Mouse (Mus musculus) neural tube, embryonic 15.5 days (tissue): ENCODE data around the gene Bicdl1. TPM values are rescaled to one million over a fixed set of nuclear protein-coding genes. Genes with fewer than 3 reads are reported as not detected.

Experiments used
- ATAC-seq: fragments of 200-750 bp; cut with Nextera tagmentation; 2 replicates; pipeline ENCODE4 v1.8.0; 2017; ENCODE audit warnings: mild to moderate bottlenecking, moderate TSS enrichment, moderate library complexity; ENCODE audit not compliant: low FRiP score
- H3K27ac ChIP-seq: fragments of 300-500 bp; sonication (generic); replicated peaks from 2 replicates; pipeline ENCODE4 v1.5.1; 2015; ENCODE audit warnings: mild to moderate bottlenecking, inconsistent platforms
- H3K27me3 ChIP-seq: fragments of 300-500 bp; sonication (generic); replicated peaks from 2 replicates; pipeline ENCODE4 v1.6.1; 2015; ENCODE audit warnings: inconsistent platforms
- H3K36me3 ChIP-seq: fragments of 300-500 bp; sonication (generic); 2 replicates; pipeline ENCODE4 v1.6.1; 2015; ENCODE audit warnings: inconsistent platforms
- H3K4me1 ChIP-seq: fragments of 300-500 bp; sonication (generic); 2 replicates; pipeline ENCODE4 v1.6.1; 2015; ENCODE audit warnings: inconsistent platforms
- H3K4me2 ChIP-seq: fragments of 300-500 bp; sonication (generic); 2 replicates; pipeline ENCODE4 v1.6.1; 2015; ENCODE audit warnings: inconsistent platforms, mild to moderate bottlenecking, moderate library complexity
- H3K4me3 ChIP-seq: fragments of 300-500 bp; sonication (generic); replicated peaks from 2 replicates; pipeline ENCODE4 v1.5.1; 2015; ENCODE audit warnings: mild to moderate bottlenecking, inconsistent platforms
- H3K9ac ChIP-seq: fragments of 300-500 bp; sonication (generic); replicated peaks from 2 replicates; pipeline ENCODE4 v1.6.1; 2015; ENCODE audit warnings: mild to moderate bottlenecking, inconsistent platforms
- H3K9me3 ChIP-seq: fragments of 300-500 bp; sonication (generic); replicated peaks from 2 replicates; pipeline ENCODE4 v1.6.1; 2016; ENCODE audit warnings: inconsistent platforms
- WGBS: fragments of 180-500 bp; shearing (Covaris S2); methylation state at CpG from one replicate; pipeline ENCODE4 v1.1.7; 2015; ENCODE audit warnings: mixed read lengths; 5-methylcytosine and 5-hydroxymethylcytosine counted together
- polyA plus RNA-seq: library from polyadenylated mRNA; unstranded; fragments of >200 nt; fragmentation: Nextera tagmentation; extraction: Ambion mirVana; gene quantifications from 2 replicates; pipeline ENCODE4 v1.2.1, GENCODE M21; 2015

The Bicdl1 gene
- polyA plus RNA-seq, 1 experiment from 2014 or later: 44.0 TPM

- peaks cover 80% of the 10 kb centered on the region for H3K36me3 ChIP-seq
- ATAC-seq: no peak
Observed at GRCm38 (mm10) chr5:115644192-115644591, 87.2 kb downstream of the Bicdl1 start.

GRCm38 (mm10) chr5:115635536-115635935, 95.9 kb downstream of the Bicdl1 start:
- no peak overlapping the region for H3K27ac ChIP-seq
- H3K4me1 ChIP-seq: peaks cover 48% of the 10 kb centered on the region
- no peak overlapping the region for H3K4me2 ChIP-seq
- H3K9me3 ChIP-seq: no peaks in the 10 kb centered on the region
- H3K27me3 ChIP-seq: no peaks in the 10 kb centered on the region
- H3K36me3 ChIP-seq: peaks cover 23% of the 10 kb centered on the region
- no peak for ATAC-seq
- 75% methylated on average over 6 of the region's 6 CpGs for WGBS
- no peak overlapping the region for H3K4me3 ChIP-seq
- no peak overlapping the region for H3K9ac ChIP-seq

More at GRCm38 (mm10) chr5:115644192-115644591, 87.2 kb downstream of the Bicdl1 start:
- Histone ChIP-seq H3K27me3 (no peaks in the 10 kb centered on the region), H3K27ac (no peak overlapping the region), H3K9me3 (no peaks in the 10 kb centered on the region), H3K4me3 (no peak overlapping the region), H3K4me2 (no peak overlapping the region), H3K9ac (no peak overlapping the region), H3K4me1 (no peaks in the 10 kb centered on the region)
- WGBS: 87% methylated on average over 9 of the region's 9 CpGs

GRCm38 (mm10) chr5:115634046-115634445, 97.4 kb downstream of the Bicdl1 start:
- Histone ChIP-seq H3K9me3 (no peaks in the 10 kb centered on the region), H3K4me3 (no peak overlapping the region), H3K4me2 (peak overlapping the region; percentile 6; the same call in 1 of the 2 replicates), H3K27me3 (no peaks in the 10 kb centered on the region), H3K4me1 (peaks cover 51% of the 10 kb centered on the region), H3K27ac (no peak overlapping the region), H3K9ac (no peak overlapping the region), H3K36me3 (peaks cover 8% of the 10 kb centered on the region)
- no peak for ATAC-seq
- 92% methylated on average over 8 of the region's 8 CpGs for WGBS

GRCm38 (mm10) chr5:115633060-115633459, 98.4 kb downstream of the Bicdl1 start:
- Histone ChIP-seq H3K9ac (peak overlapping the region; percentile 66), H3K9me3 (no peaks in the 10 kb centered on the region), H3K27ac (no peak overlapping the region), H3K36me3 (no peaks in the 10 kb centered on the region), H3K4me3 (peak overlapping the region; percentile 61), H3K4me1 (peaks cover 51% of the 10 kb centered on the region), H3K4me2 (peak overlapping the region; percentile 78), H3K27me3 (no peaks in the 10 kb centered on the region)
- ATAC-seq: no peak
- WGBS: 49% methylated on average over 4 of the region's 4 CpGs

GRCm38 (mm10) chr5:115632358-115632714, 99.1 kb downstream of the Bicdl1 start:
- H3K27me3 ChIP-seq: no peaks in the 10 kb centered on the region
- H3K4me1 ChIP-seq: peaks cover 51% of the 10 kb centered on the region
- H3K27ac ChIP-seq: peak overlapping the region; percentile 92
- no peaks in the 10 kb centered on the region for H3K9me3 ChIP-seq
- peak overlapping the region; percentile 61 for H3K4me3 ChIP-seq
- ATAC-seq: peak; percentile 28; the same call in 1 of the 2 replicates
- no peaks in the 10 kb centered on the region for H3K36me3 ChIP-seq
- peak overlapping the region; percentile 66 for H3K9ac ChIP-seq
- WGBS: 1% methylated on average over 30 of the region's 30 CpGs
- peak overlapping the region; percentile 78 for H3K4me2 ChIP-seq

GRCm38 (mm10) chr5:115631505-115632357, 99.7 kb downstream of the Bicdl1 start, which contains the start of gene Rab35:
Rab35 (plus strand) TSS chr5:115631908.
- WGBS: under 1% methylated on average over 73 of the region's 125 CpGs
- peaks cover 48% of the 10 kb centered on the region for H3K4me1 ChIP-seq

GRCm38 (mm10) chr5:115630291-115630690, 101.1 kb downstream of the Bicdl1 start:
- Histone ChIP-seq H3K9ac (no peak overlapping the region), H3K27ac (0 out of 2 replicates have a peak overlapping the region, but pooled peaks have one; percentile 4), H3K4me2 (peak overlapping the region; percentile 83; the same call in 1 of the 2 replicates), H3K36me3 (no peaks in the 10 kb centered on the region), H3K27me3 (no peaks in the 10 kb centered on the region), H3K4me1 (peaks cover 41% of the 10 kb centered on the region), H3K4me3 (0 out of 2 replicates have a peak overlapping the region, but pooled peaks have one; percentile 61), H3K9me3 (no peaks in the 10 kb centered on the region)
- no peak for ATAC-seq
- WGBS: 68% methylated on average over 5 of the region's 5 CpGs

More at GRCm38 (mm10) chr5:115631505-115632357, 99.7 kb downstream of the Bicdl1 start, which contains the start of gene Rab35:
- ATAC-seq: peak; percentile 90
- H3K9ac ChIP-seq: peak within 1 kb of the TSS; percentile 66
- H3K4me3 ChIP-seq: peak within 1 kb of the TSS; percentile 61
- H3K4me2 ChIP-seq: peak within 1 kb of the TSS; percentile 83
- no peaks in the 10 kb centered on the region for H3K27me3 ChIP-seq
- no peaks in the 10 kb centered on the region for H3K9me3 ChIP-seq
- H3K27ac ChIP-seq: peak within 1 kb of the TSS; percentile 92
- H3K36me3 ChIP-seq: no peaks in the 10 kb centered on the region

- WGBS: 95% methylated on average over 4 of the region's 4 CpGs
- H3K27me3 ChIP-seq: no peaks in the 10 kb centered on the region
- no peaks in the 10 kb centered on the region for H3K9me3 ChIP-seq
- H3K27ac ChIP-seq: no peak overlapping the region
- no peak overlapping the region for H3K4me3 ChIP-seq
- no peak overlapping the region for H3K9ac ChIP-seq
- no peaks in the 10 kb centered on the region for H3K36me3 ChIP-seq
- H3K4me2 ChIP-seq: no peak overlapping the region
- ATAC-seq: no peak
- peaks cover 34% of the 10 kb centered on the region for H3K4me1 ChIP-seq
Observed at GRCm38 (mm10) chr5:115629672-115630071, 101.7 kb downstream of the Bicdl1 start.

- H3K4me1 ChIP-seq: peaks cover 18% of the 10 kb centered on the region
- no peak overlapping the region for H3K4me3 ChIP-seq
- H3K27ac ChIP-seq: no peak overlapping the region
- WGBS: 81% methylated on average over 8 of the region's 8 CpGs
- no peaks in the 10 kb centered on the region for H3K27me3 ChIP-seq
- H3K9me3 ChIP-seq: no peaks in the 10 kb centered on the region
- no peak for ATAC-seq
- no peak overlapping the region for H3K4me2 ChIP-seq
- H3K36me3 ChIP-seq: no peaks in the 10 kb centered on the region
- H3K9ac ChIP-seq: no peak overlapping the region
Observed at GRCm38 (mm10) chr5:115628083-115628482, 103.3 kb downstream of the Bicdl1 start.

GRCm38 (mm10) chr5:115626237-115626886, 105.1 kb downstream of the Bicdl1 start:
- H3K4me1 ChIP-seq: peaks cover 10% of the 10 kb centered on the region
- H3K36me3 ChIP-seq: peaks cover 6% of the 10 kb centered on the region; the same call in 1 of the 2 replicates
- no peak overlapping the region for H3K4me2 ChIP-seq
- no peak overlapping the region for H3K27ac ChIP-seq
- 89% methylated on average over 10 of the region's 10 CpGs for WGBS
- no peak overlapping the region for H3K4me3 ChIP-seq
- no peak overlapping the region for H3K9ac ChIP-seq
- no peak for ATAC-seq
- no peaks in the 10 kb centered on the region for H3K27me3 ChIP-seq
- H3K9me3 ChIP-seq: no peaks in the 10 kb centered on the region

- no peak for ATAC-seq
- Histone ChIP-seq H3K27ac (no peak overlapping the region), H3K27me3 (no peaks in the 10 kb centered on the region), H3K4me1 (no peaks in the 10 kb centered on the region), H3K4me3 (no peak overlapping the region), H3K36me3 (peaks cover 28% of the 10 kb centered on the region), H3K9ac (no peak overlapping the region), H3K4me2 (no peak overlapping the region), H3K9me3 (no peaks in the 10 kb centered on the region)
- 75% methylated on average over 9 of the region's 9 CpGs for WGBS
Observed at GRCm38 (mm10) chr5:115623694-115624440, 107.6 kb downstream of the Bicdl1 start.
